In genomic region chr2:27320820-27321219, GRCm38 (mm10) we compare ENCODE assay signal across 16 mouse cellular contexts.
"Had no signal": no experiment of that assay in that cellular context is flagged by ENCODE, and none has a peak within 500 bp of the region (broad histone marks: within the 10 kb centered on the region; RNA-seq: fewer than 3 reads in every experiment).

No protein-coding gene starts in this region.

- H3K27ac ChIP-seq: left cerebral cortex, adult 2 months; limb, embryonic 13.5 days; liver, embryonic 12.5 days; liver, embryonic 15.5 days; lung, embryonic 15.5 days had no signal

- ATAC-seq: liver, embryonic 12.5 days had no signal

- H3K9me3 ChIP-seq: kidney, embryonic 15.5 days; limb, embryonic 13.5 days; liver, embryonic 12.5 days; liver, embryonic 15.5 days; lung, embryonic 15.5 days had no signal

- H3K27me3 ChIP-seq: kidney, embryonic 15.5 days; limb, embryonic 13.5 days; liver, embryonic 12.5 days; liver, embryonic 15.5 days; lung, embryonic 15.5 days had no signal

- H3K4me2 ChIP-seq: kidney, embryonic 15.5 days; limb, embryonic 13.5 days; liver, embryonic 12.5 days; liver, embryonic 15.5 days; lung, embryonic 15.5 days had no signal

- H3K9ac ChIP-seq: kidney, embryonic 15.5 days; limb, embryonic 13.5 days; liver, embryonic 12.5 days; liver, embryonic 15.5 days; lung, embryonic 15.5 days had no signal

- DNase-seq: kidney, adult 11 months; kidney, adult 8-10 months; kidney, postnatal 10 days; kidney, postnatal 36 days; layer of hippocampus, postnatal 36 days; liver; lung, adult 18-20 months; lung, postnatal 14 days; lung, postnatal 4 days; thymus, postnatal 25 days had no signal

- H3K4me3 ChIP-seq: kidney, embryonic 15.5 days; left cerebral cortex, adult 2 months; limb, embryonic 13.5 days; liver, embryonic 12.5 days; liver, embryonic 15.5 days; lung, embryonic 15.5 days had no signal

- H3K36me3 ChIP-seq: kidney, embryonic 15.5 days; limb, embryonic 13.5 days; liver, embryonic 12.5 days; liver, embryonic 15.5 days; lung, embryonic 15.5 days had no signal
